Mouse (Mus musculus) olfactory bulb, adult 2 months (tissue): ENCODE data around the gene Hmmr.

ENCODE experiments used
- CTCF ChIP-seq: fragments of 200-500 bp; IDR thresholded peaks from 2 replicates; pipeline ENCODE4 v1.5.1; 2012; ENCODE audit warnings: low read depth, mild to moderate bottlenecking, low read length, moderate library complexity; ENCODE audit not compliant: insufficient read depth
- POLR2A ChIP-seq: fragments of 200-500 bp; IDR thresholded peaks from 2 replicates; pipeline ENCODE4 v1.6.1; 2012; ENCODE audit warnings: mild to moderate bottlenecking, low read depth, low read length, moderate library complexity; ENCODE audit not compliant: insufficient read depth

DNA sequence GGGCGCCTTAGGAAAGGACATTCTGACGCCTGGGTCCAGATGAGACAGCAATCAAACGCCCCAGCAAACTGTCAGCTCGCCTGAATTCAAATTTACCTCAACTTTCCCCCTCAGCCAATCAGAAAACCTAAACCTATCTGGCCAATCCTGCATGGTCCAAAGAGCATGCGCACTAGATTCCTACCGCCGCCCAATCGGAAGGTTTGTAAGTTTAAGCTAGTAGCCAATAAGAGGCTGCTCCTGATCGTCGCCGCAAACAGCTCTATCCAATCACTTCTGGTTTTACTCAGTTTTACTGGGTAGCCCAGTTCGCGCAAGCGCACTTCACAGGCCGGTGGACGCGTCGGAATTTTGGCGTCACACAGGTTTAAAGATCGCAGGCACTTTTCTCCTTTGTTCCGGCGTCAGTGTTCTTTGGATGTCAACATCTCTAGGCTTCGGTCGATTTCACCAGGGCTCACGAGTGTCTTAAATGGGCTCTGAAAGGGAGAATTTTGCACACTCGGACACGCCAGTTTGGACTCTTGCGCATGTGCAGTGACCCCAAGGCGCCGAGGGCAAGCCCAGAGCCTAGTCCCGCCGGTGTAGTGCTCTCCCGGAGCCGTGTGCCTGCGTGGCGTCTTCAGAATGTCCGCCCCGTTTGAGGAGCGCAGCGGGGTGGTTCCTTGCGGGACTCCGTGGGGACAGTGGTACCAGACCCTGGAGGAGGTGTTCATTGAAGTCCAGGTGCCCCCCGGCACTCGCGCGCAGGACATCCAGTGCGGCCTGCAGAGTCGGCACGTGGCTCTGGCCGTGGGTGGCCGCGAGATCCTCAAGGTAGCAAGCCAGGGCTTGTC lies at the start of gene Hmmr, which contains the start of gene Nudcd2:
- TF ChIP-seq CTCF (no peak), POLR2A (peak; percentile 21; the same call in 1 of the 2 replicates)
